ENCODE assay signal across 23 mouse cellular contexts in the genomic region with DNA sequence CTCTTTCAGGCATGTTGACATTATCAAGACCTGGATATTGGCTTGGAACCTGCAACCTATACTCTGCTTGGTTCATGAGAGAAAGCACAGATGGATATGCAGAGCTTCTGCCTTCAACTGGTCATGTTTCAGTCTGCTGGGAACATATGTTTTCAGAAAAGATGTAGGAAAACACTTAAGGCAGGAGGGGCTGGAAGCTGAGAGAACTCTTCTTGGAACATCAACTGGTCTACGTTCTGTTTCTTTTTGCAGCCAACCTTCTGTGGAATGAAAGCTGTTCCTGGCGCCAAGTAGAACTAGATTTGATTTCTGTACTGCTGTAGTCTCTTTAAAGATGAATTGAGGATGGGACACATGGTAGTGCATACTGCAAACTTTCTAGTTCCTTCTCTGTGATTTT.
DNase-seq lines count a peak whose midpoint lies in the region; ATAC-seq and TF ChIP-seq lines count a peak whose summit lies in the region.
"Had no signal": no experiment of that assay in that cellular context is flagged by ENCODE, and none has a peak within 500 bp of the region (broad histone marks: within the 10 kb centered on the region; RNA-seq: fewer than 3 reads in every experiment).

No protein-coding gene starts in this region.

- 31% methylated on average over 2 of the region's 2 CpGs for WGBS in cerebellum, adult 2 months

- peaks cover 12% of the 10 kb centered on the region for H3K4me1 ChIP-seq in cerebellum, adult 2 months (ENCODE audit: control insufficient read depth, insufficient read depth, low read length)
- H3K4me1 ChIP-seq: embryonic facial prominence, embryonic 13.5 days; hindbrain, embryonic 15.5 days; intestine, embryonic 15.5 days; limb, embryonic 12.5 days; midbrain, embryonic 10.5 days had no signal

- DNase-seq in frontal cortex, postnatal 25 days (ENCODE audit: low spot score in 2 of 2), result no peak
- peak; percentile 56 for DNase-seq in right cerebral cortex, adult 18-20 months
- no peak for DNase-seq in right cerebral cortex, postnatal 14 days
- peak; percentile 39 for DNase-seq in layer of hippocampus, adult 9-10 months (ENCODE audit: low spot score)
- no peak for DNase-seq in cerebellum, adult 2 months
- DNase-seq in spleen, adult 18-20 months, result no peak
- DNase-seq: adrenal gland, postnatal 25 days; cerebellum, adult 11-12 months; cerebellum, postnatal 14 days; gastrocnemius, postnatal 10 days; heart, adult 11 months; kidney, adult 9 months; kidney, postnatal 14 days; liver, postnatal 0 days; lung, postnatal 10 days; thymus, postnatal 25 days had no signal

- no peaks in the 10 kb centered on the region for H3K27me3 ChIP-seq in cerebellum, adult 2 months (ENCODE audit: control insufficient read depth, insufficient read depth, low read length)
- H3K27me3 ChIP-seq: embryonic facial prominence, embryonic 13.5 days; hindbrain, embryonic 15.5 days; intestine, embryonic 15.5 days; limb, embryonic 12.5 days had no signal

- H3K4me3 ChIP-seq in cerebellum, adult 2 months (replicated peaks; ENCODE audit: insufficient read depth, low read depth, low read length), result no peak overlapping the region
- H3K4me3 ChIP-seq: embryonic facial prominence, embryonic 13.5 days; erythroblast, embryonic 14.5 days; hindbrain, embryonic 15.5 days; intestine, embryonic 15.5 days; limb, embryonic 12.5 days; midbrain, embryonic 10.5 days had no signal

- TF ChIP-seq CTCF in cerebellum, adult 2 months (IDR thresholded peaks at IDR 0.05; ENCODE audit: borderline replicate concordance, insufficient read depth, low read depth, low read length), result no peak

- no peak for TF ChIP-seq POLR2A in cerebellum, adult 2 months (IDR thresholded peaks at IDR 0.05; ENCODE audit: borderline replicate concordance, insufficient read depth, low read length)

- ATAC-seq in frontal cortex, adult (ENCODE audit: low TSS enrichment), result peak; percentile 87
- ATAC-seq: intestine, embryonic 15.5 days; liver, postnatal 0 days had no signal

- no peak overlapping the region for H3K27ac ChIP-seq in cerebellum, adult 2 months (ENCODE audit: insufficient read depth, low read length)
- H3K27ac ChIP-seq: embryonic facial prominence, embryonic 13.5 days; hindbrain, embryonic 15.5 days; intestine, embryonic 15.5 days; limb, embryonic 12.5 days; midbrain, embryonic 10.5 days had no signal

Comparison
In these comparisons a context has a peak if more than half of its experiments do, and no peak if none do; other contexts are left out.
1. DNase-seq: peak in right cerebral cortex, adult 18-20 months (single experiment) and layer of hippocampus, adult 9-10 months (single experiment); none in frontal cortex, postnatal 25 days (0 of 2), right cerebral cortex, postnatal 14 days (single experiment), cerebellum, adult 2 months (0 of 2) and spleen, adult 18-20 months (0 of 2).